Mouse (Mus musculus) liver, embryonic 13.5 days (tissue): ENCODE results near the gene Tex101. TPM values are rescaled to one million over a fixed set of nuclear protein-coding genes. Genes with fewer than 3 reads are reported as not detected.

Experiments used
- ATAC-seq: fragments of 200-750 bp; cut with Nextera tagmentation; 2 replicates; pipeline ENCODE4 v1.8.0; 2017; ENCODE audit warnings: low read depth, mild to moderate bottlenecking, moderate number of reproducible peaks, moderate library complexity
- DNase-seq: peaks from one replicate; pipeline ENCODE4 v3.0.0; 2022
- H3K27ac ChIP-seq: fragments of 300-500 bp; sonication (generic); 2 replicates; pipeline ENCODE4 v1.5.1; 2015; ENCODE audit warnings: moderate library complexity, mild to moderate bottlenecking, inconsistent platforms
- H3K27me3 ChIP-seq: fragments of 300-500 bp; sonication (generic); 2 replicates; pipeline ENCODE4 v1.6.1; 2015; ENCODE audit warnings: mild to moderate bottlenecking, inconsistent platforms
- H3K36me3 ChIP-seq: fragments of 300-500 bp; sonication (generic); 2 replicates; pipeline ENCODE4 v1.6.1; 2015; ENCODE audit warnings: mild to moderate bottlenecking, inconsistent platforms
- H3K4me1 ChIP-seq: fragments of 300-500 bp; sonication (generic); replicated peaks from 2 replicates; pipeline ENCODE4 v1.6.1; 2015; ENCODE audit warnings: inconsistent platforms
- H3K4me2 ChIP-seq: fragments of 300-500 bp; sonication (generic); 2 replicates; pipeline ENCODE4 v1.6.1; 2015; ENCODE audit warnings: inconsistent platforms, mild to moderate bottlenecking, moderate library complexity
- H3K4me3 ChIP-seq: fragments of 300-500 bp; sonication (generic); replicated peaks from 2 replicates; pipeline ENCODE4 v1.5.1; 2015; ENCODE audit warnings: mild to moderate bottlenecking, inconsistent platforms
- H3K9ac ChIP-seq: fragments of 300-500 bp; sonication (generic); 2 replicates; pipeline ENCODE4 v1.6.1; 2015; ENCODE audit warnings: mild to moderate bottlenecking, inconsistent platforms
- H3K9me3 ChIP-seq: fragments of 300-500 bp; sonication (generic); replicated peaks from 2 replicates; pipeline ENCODE4 v1.6.1; 2016; ENCODE audit warnings: inconsistent platforms
- WGBS: fragments of 180-500 bp; shearing (Covaris S2); methylation state at CpG from one replicate; pipeline ENCODE4 v1.1.7; 2015; ENCODE audit not compliant: insufficient replicate concordance; 5-methylcytosine and 5-hydroxymethylcytosine counted together
- polyA plus RNA-seq: library from polyadenylated mRNA; unstranded; fragments of >200 nt; fragmentation: Nextera tagmentation; extraction: Ambion mirVana; gene quantifications from 2 replicates; pipeline ENCODE4 v1.2.1, GENCODE M21; 2015

Gene Tex101
- polyA plus RNA-seq, 1 experiment from 2014 or later: not detected

DNA sequence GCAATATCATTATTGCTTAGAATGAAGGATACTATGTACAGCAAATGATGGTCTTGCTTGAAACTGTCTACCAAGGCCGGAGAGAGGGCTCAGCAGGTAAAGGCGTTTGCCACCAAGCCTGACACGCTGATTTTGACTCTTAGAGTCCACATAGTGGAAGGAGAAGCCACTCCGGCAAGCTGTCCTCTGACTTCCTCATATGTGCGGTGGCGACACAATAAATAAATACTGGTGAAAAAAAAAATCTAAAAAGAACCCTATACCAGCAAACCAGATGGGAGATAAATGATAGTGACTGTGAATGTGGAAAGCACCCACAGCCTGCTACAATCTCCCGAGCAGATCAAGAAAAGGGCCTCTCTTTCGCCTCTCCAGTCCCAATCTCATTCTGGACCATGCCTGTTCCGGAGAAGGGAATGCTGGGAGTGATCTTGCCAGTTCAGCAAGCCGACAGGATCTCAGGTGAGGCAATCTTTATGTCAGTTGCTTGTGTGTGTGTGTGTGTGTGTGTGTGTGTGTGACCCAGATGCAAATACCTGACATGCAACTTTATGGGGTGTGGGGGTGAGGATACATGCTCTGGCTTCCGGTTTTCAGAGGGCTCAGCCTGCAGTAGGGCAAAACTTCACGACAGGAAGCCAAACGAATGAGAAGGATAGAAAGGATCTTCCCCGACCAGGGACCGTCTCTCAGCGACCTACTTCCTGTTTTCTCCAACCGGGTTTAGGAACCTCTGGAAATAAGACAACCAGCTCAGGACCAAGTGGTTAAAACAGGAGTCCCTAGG lies 15.2 kb downstream of the Tex101 start:
- Histone ChIP-seq H3K9ac (no peak overlapping the region), H3K9me3 (no peaks in the 10 kb centered on the region), H3K27ac (no peak overlapping the region), H3K4me3 (no peak overlapping the region), H3K27me3 (no peaks in the 10 kb centered on the region), H3K4me1 (peaks cover 3% of the 10 kb centered on the region; the same call in 1 of the 2 replicates), H3K36me3 (no peaks in the 10 kb centered on the region), H3K4me2 (peak overlapping the region; percentile 31; the same call in 1 of the 2 replicates)
- ATAC-seq: no peak
- 29% methylated on average over 17 of the region's 17 CpGs for WGBS
- no peak for DNase-seq

GRCm38 (mm10) chr7:24659737-24660357 lies 16.6 kb downstream of the Tex101 start:
- H3K4me3 ChIP-seq: no peak overlapping the region
- no peak overlapping the region for H3K4me2 ChIP-seq
- DNase-seq: no peak
- WGBS: 54% methylated on average over 12 of the region's 12 CpGs
- no peak overlapping the region for H3K9ac ChIP-seq
- no peaks in the 10 kb centered on the region for H3K36me3 ChIP-seq
- no peaks in the 10 kb centered on the region for H3K27me3 ChIP-seq
- no peak overlapping the region for H3K27ac ChIP-seq
- no peak for ATAC-seq
- H3K9me3 ChIP-seq: no peaks in the 10 kb centered on the region
- peaks cover 3% of the 10 kb centered on the region; the same call in 1 of the 2 replicates for H3K4me1 ChIP-seq

GRCm38 (mm10) chr7:24653681-24654080 lies 22.8 kb downstream of the Tex101 start:
- Histone ChIP-seq H3K4me1 (no peaks in the 10 kb centered on the region), H3K4me3 (no peak overlapping the region), H3K4me2 (no peak overlapping the region), H3K27ac (no peak overlapping the region), H3K9ac (no peak overlapping the region), H3K36me3 (no peaks in the 10 kb centered on the region), H3K9me3 (no peaks in the 10 kb centered on the region), H3K27me3 (no peaks in the 10 kb centered on the region)
- WGBS: 18% methylated on average over 7 of the region's 7 CpGs
- peak; percentile 23 for DNase-seq
- no peak for ATAC-seq

- 62% methylated on average over 7 of the region's 7 CpGs for WGBS
- H3K4me1 ChIP-seq: no peaks in the 10 kb centered on the region
- no peaks in the 10 kb centered on the region for H3K9me3 ChIP-seq
- H3K4me2 ChIP-seq: no peak overlapping the region
- ATAC-seq (no peak), DNase-seq (no peak)
- no peak overlapping the region for H3K27ac ChIP-seq
- 0 out of 2 replicates have a peak, but pooled peaks cover 4% of the 10 kb centered on the region for H3K27me3 ChIP-seq
- H3K9ac ChIP-seq: no peak overlapping the region
- no peak overlapping the region for H3K4me3 ChIP-seq
- no peaks in the 10 kb centered on the region for H3K36me3 ChIP-seq
Observed at GRCm38 (mm10) chr7:24646486-24646885, 30.0 kb downstream of the Tex101 start.

GRCm38 (mm10) chr7:24644996-24645395 lies 31.5 kb downstream of the Tex101 start:
- H3K4me3 ChIP-seq: no peak overlapping the region
- DNase-seq (no peak), ATAC-seq (no peak)
- H3K36me3 ChIP-seq: no peaks in the 10 kb centered on the region
- H3K27ac ChIP-seq: no peak overlapping the region
- WGBS: 21% methylated on average over 7 of the region's 7 CpGs
- no peak overlapping the region for H3K4me2 ChIP-seq
- H3K9me3 ChIP-seq: no peaks in the 10 kb centered on the region
- peaks cover 16% of the 10 kb centered on the region for H3K27me3 ChIP-seq
- H3K4me1 ChIP-seq: no peaks in the 10 kb centered on the region
- no peak overlapping the region for H3K9ac ChIP-seq

- ATAC-seq (no peak), DNase-seq (no peak)
- Histone ChIP-seq H3K27me3 (peaks cover 21% of the 10 kb centered on the region), H3K9me3 (no peaks in the 10 kb centered on the region), H3K27ac (no peak overlapping the region), H3K4me3 (no peak overlapping the region), H3K4me1 (no peaks in the 10 kb centered on the region), H3K4me2 (no peak overlapping the region), H3K36me3 (no peaks in the 10 kb centered on the region), H3K9ac (no peak overlapping the region)
- WGBS: 59% methylated on average over 6 of the region's 6 CpGs
Observed at GRCm38 (mm10) chr7:24644492-24644891, 32.0 kb downstream of the Tex101 start.

GRCm38 (mm10) chr7:24642491-24642890 lies 34.0 kb downstream of the Tex101 start:
- Histone ChIP-seq H3K4me2 (no peak overlapping the region), H3K27me3 (peaks cover 42% of the 10 kb centered on the region), H3K4me1 (peaks cover 12% of the 10 kb centered on the region), H3K9me3 (no peaks in the 10 kb centered on the region), H3K27ac (no peak overlapping the region), H3K9ac (no peak overlapping the region), H3K36me3 (no peaks in the 10 kb centered on the region), H3K4me3 (no peak overlapping the region)
- DNase-seq: peak; percentile 24
- no peak for ATAC-seq
- 7% methylated on average over 9 of the region's 9 CpGs for WGBS

DNA sequence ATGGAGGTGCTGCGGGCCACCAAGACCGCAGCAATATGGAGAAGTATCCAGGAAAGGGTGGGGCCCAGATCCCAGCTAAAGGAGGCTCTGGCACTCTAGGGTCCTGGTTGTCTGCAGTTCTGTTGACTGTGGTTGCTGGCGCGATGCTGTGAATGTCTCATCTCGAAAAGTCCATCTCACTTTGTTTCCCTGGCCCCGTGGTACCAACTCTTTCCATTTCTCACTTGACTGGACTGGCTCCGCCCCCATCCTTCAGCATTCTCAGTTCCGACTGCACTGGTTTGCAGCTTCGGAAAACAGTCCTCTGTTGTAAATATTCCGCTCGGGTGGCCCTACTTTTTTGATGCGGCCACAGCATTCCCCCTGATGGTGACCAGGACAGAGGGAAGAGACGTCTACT lies 36.0 kb downstream of the Tex101 start:
- H3K4me3 ChIP-seq: no peak overlapping the region
- DNase-seq: no peak
- no peaks in the 10 kb centered on the region for H3K9me3 ChIP-seq
- H3K4me2 ChIP-seq: no peak overlapping the region
- ATAC-seq: no peak
- no peak overlapping the region for H3K27ac ChIP-seq
- H3K4me1 ChIP-seq: peaks cover 12% of the 10 kb centered on the region
- H3K27me3 ChIP-seq: peaks cover 59% of the 10 kb centered on the region
- 57% methylated on average over 13 of the region's 13 CpGs for WGBS
- H3K9ac ChIP-seq: no peak overlapping the region
- H3K36me3 ChIP-seq: no peaks in the 10 kb centered on the region

- Histone ChIP-seq H3K9ac (peak overlapping the region; percentile 29; the same call in 1 of the 2 replicates), H3K36me3 (no peaks in the 10 kb centered on the region), H3K4me2 (peak overlapping the region; percentile 75), H3K27me3 (peaks cover 59% of the 10 kb centered on the region), H3K4me3 (peak overlapping the region; percentile 52), H3K9me3 (no peaks in the 10 kb centered on the region), H3K4me1 (peaks cover 12% of the 10 kb centered on the region), H3K27ac (no peak overlapping the region)
- 4% methylated on average over 35 of the region's 35 CpGs for WGBS
- ATAC-seq: peak; percentile 10; the same call in 1 of the 2 replicates
- DNase-seq: no peak
Observed at GRCm38 (mm10) chr7:24638026-24638856, 38.2 kb downstream of the Tex101 start.

DNA sequence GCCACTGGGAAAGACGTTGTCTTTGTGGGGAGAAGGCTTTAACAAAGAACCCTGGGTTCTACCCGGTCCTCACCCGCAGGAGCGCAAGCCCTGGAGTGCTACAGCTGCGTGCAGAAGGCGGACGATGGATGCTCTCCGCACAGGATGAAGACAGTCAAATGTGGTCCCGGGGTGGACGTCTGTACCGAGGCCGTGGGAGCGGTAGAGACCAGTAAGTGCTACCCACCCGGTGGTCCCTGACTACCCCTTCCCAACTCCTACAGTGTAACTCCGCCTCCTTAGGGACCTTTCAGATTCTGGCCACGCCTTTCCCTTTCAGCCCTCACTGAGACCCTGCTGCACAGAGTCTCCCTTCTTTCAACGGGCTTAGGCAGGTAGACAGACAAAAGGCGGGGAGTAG lies 39.4 kb downstream of the Tex101 start:
- H3K4me3 ChIP-seq: no peak overlapping the region

DNA sequence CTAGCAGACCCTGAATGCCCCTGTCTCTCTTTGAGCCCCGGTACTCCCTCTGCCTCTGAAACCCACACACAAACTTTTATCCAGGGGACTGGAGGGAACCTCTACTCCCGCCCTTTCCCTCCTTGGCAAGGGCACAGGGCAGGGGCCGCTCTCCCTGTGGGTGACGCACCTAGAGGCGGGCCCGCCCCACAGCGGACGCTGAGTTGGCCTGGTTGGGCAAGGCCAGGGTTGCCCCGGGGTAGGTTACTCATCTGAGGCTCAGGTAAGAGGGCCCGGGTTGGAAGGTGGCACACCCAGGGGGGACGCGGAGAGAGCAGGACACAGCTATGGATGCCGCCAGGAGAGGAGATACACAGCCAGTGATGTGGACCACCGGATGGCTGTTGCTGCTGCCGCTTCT lies 40.2 kb downstream of the Tex101 start, which contains the start of gene Lypd3:
Gene Lypd3, plus strand, starts transcription at position 287 of the 400 bp plus-strand sequence.
- ATAC-seq (no peak), DNase-seq (no peak)
- H3K9me3 ChIP-seq: no peaks in the 10 kb centered on the region
- no peak within 1 kb of the TSS for H3K9ac ChIP-seq
- H3K36me3 ChIP-seq: no peaks in the 10 kb centered on the region
- H3K4me3 ChIP-seq: no peak within 1 kb of the TSS
- WGBS: 38% methylated on average over 15 of the region's 15 CpGs
- no peak within 1 kb of the TSS for H3K4me2 ChIP-seq
- H3K4me1 ChIP-seq: peaks cover 12% of the 10 kb centered on the region
- H3K27ac ChIP-seq: no peak within 1 kb of the TSS
- peaks cover 53% of the 10 kb centered on the region for H3K27me3 ChIP-seq

More for the DNA sequence above, 39.4 kb downstream of the Tex101 start:
- 0 out of 2 replicates have a peak, but pooled peaks have one; percentile 4 for ATAC-seq
- H3K36me3 ChIP-seq: no peaks in the 10 kb centered on the region
- H3K27me3 ChIP-seq: peaks cover 59% of the 10 kb centered on the region
- H3K9me3 ChIP-seq: no peaks in the 10 kb centered on the region
- no peak overlapping the region for H3K4me2 ChIP-seq
- no peak overlapping the region for H3K9ac ChIP-seq
- peaks cover 12% of the 10 kb centered on the region for H3K4me1 ChIP-seq
- 9% methylated on average over 18 of the region's 18 CpGs for WGBS
- no peak overlapping the region for H3K27ac ChIP-seq
- DNase-seq: no peak
